Mouse (Mus musculus) hindbrain, embryonic 13.5 days (tissue): ENCODE results near the gene Cfl1. TPM values are rescaled to one million over a fixed set of nuclear protein-coding genes. Genes with fewer than 3 reads are reported as not detected.

Source experiments
- ATAC-seq: fragments of 200-750 bp; cut with Nextera tagmentation; 2 replicates; pipeline ENCODE4 v1.8.0; 2017; ENCODE audit warnings: moderate TSS enrichment; ENCODE audit not compliant: low FRiP score
- H3K27ac ChIP-seq: fragments of 300-500 bp; sonication (generic); 2 replicates; pipeline ENCODE4 v1.5.1; 2015; ENCODE audit warnings: inconsistent platforms, mild to moderate bottlenecking, moderate library complexity
- H3K27me3 ChIP-seq: fragments of 300-500 bp; sonication (generic); 2 replicates; pipeline ENCODE4 v1.6.1; 2015; ENCODE audit warnings: mild to moderate bottlenecking, inconsistent platforms
- H3K36me3 ChIP-seq: fragments of 300-500 bp; sonication (generic); 2 replicates; pipeline ENCODE4 v1.6.1; 2015; ENCODE audit warnings: mild to moderate bottlenecking, inconsistent platforms
- H3K4me1 ChIP-seq: fragments of 300-500 bp; sonication (generic); replicated peaks from 2 replicates; pipeline ENCODE4 v1.6.1; 2015; ENCODE audit warnings: inconsistent platforms
- H3K4me2 ChIP-seq: fragments of 300-500 bp; sonication (generic); 2 replicates; pipeline ENCODE4 v1.6.1; 2015; ENCODE audit warnings: inconsistent platforms, mild to moderate bottlenecking, moderate library complexity
- H3K4me3 ChIP-seq: fragments of 300-500 bp; sonication (generic); 2 replicates; pipeline ENCODE4 v1.5.1; 2015; ENCODE audit warnings: mild to moderate bottlenecking, inconsistent platforms
- H3K9ac ChIP-seq: fragments of 300-500 bp; sonication (generic); 2 replicates; pipeline ENCODE4 v1.6.1; 2015; ENCODE audit warnings: mild to moderate bottlenecking, inconsistent platforms
- H3K9me3 ChIP-seq: fragments of 300-500 bp; sonication (generic); 2 replicates; pipeline ENCODE4 v1.6.1; 2016; ENCODE audit warnings: inconsistent platforms
- WGBS: fragments of 180-500 bp; shearing (Covaris S2); methylation state at CpG from one replicate; pipeline ENCODE4 v1.1.7; 2015; 5-methylcytosine and 5-hydroxymethylcytosine counted together
- polyA plus RNA-seq: library from polyadenylated mRNA; unstranded; fragments of >200 nt; fragmentation: Nextera tagmentation; extraction: Ambion mirVana; gene quantifications from 2 replicates; pipeline ENCODE4 v1.2.1, GENCODE M21; 2015

The Cfl1 gene
- polyA plus RNA-seq, 1 experiment from 2014 or later: 3,676 TPM

GRCm38 (mm10) chr19:5456922-5457745, 33.1 kb upstream of the Cfl1 start:
- under 1% methylated on average over 68 of the region's 70 CpGs for WGBS
- Histone ChIP-seq H3K4me3 (peak overlapping the region; percentile 77), H3K9me3 (no peaks in the 10 kb centered on the region), H3K36me3 (peaks cover 10% of the 10 kb centered on the region), H3K27ac (peak overlapping the region; percentile 99), H3K4me2 (peak overlapping the region; percentile 96), H3K9ac (peak overlapping the region; percentile 95), H3K27me3 (peaks cover 11% of the 10 kb centered on the region), H3K4me1 (peaks cover 53% of the 10 kb centered on the region)
- ATAC-seq: peak; percentile 88

- Histone ChIP-seq H3K4me3 (peak within 1 kb of the TSS; percentile 77), H3K4me1 (peaks cover 53% of the 10 kb centered on the region), H3K4me2 (peak within 1 kb of the TSS; percentile 96), H3K36me3 (peaks cover 17% of the 10 kb centered on the region), H3K27me3 (peaks cover 11% of the 10 kb centered on the region), H3K9me3 (no peaks in the 10 kb centered on the region), H3K27ac (peak within 1 kb of the TSS; percentile 99), H3K9ac (peak within 1 kb of the TSS; percentile 95)
- peak; percentile 3 for ATAC-seq
- WGBS: 17% methylated on average over 14 of the region's 14 CpGs
Observed at GRCm38 (mm10) chr19:5457746-5458442, 32.4 kb upstream of the Cfl1 start, which contains the start of gene Ccdc85b. Ccdc85b (minus strand) TSS chr19:5457894.

- no peaks in the 10 kb centered on the region for H3K9me3 ChIP-seq
- peaks cover 61% of the 10 kb centered on the region for H3K4me1 ChIP-seq
Observed at GRCm38 (mm10) chr19:5459019-5459418, 31.2 kb upstream of the Cfl1 start.

GRCm38 (mm10) chr19:5459896-5460295, 30.4 kb upstream of the Cfl1 start:
- no peak for ATAC-seq
- Histone ChIP-seq H3K27me3 (peaks cover 11% of the 10 kb centered on the region), H3K4me3 (peak overlapping the region; percentile 75), H3K9ac (peak overlapping the region; percentile 84), H3K27ac (peak overlapping the region; percentile 84), H3K4me1 (peaks cover 62% of the 10 kb centered on the region), H3K36me3 (peaks cover 28% of the 10 kb centered on the region), H3K4me2 (peak overlapping the region; percentile 95), H3K9me3 (no peaks in the 10 kb centered on the region)
- WGBS: 26% methylated on average over 3 of the region's 3 CpGs

More at GRCm38 (mm10) chr19:5459019-5459418, 31.2 kb upstream of the Cfl1 start:
- H3K27me3 ChIP-seq: peaks cover 11% of the 10 kb centered on the region
- H3K4me3 ChIP-seq: no peak overlapping the region
- 70% methylated on average over 7 of the region's 7 CpGs for WGBS
- no peak overlapping the region for H3K27ac ChIP-seq
- no peak overlapping the region for H3K4me2 ChIP-seq
- ATAC-seq: no peak
- H3K9ac ChIP-seq: no peak overlapping the region
- H3K36me3 ChIP-seq: peaks cover 25% of the 10 kb centered on the region

- Histone ChIP-seq H3K27ac (peak within 1 kb of the TSS; percentile 84), H3K9ac (peak within 1 kb of the TSS; percentile 84), H3K4me3 (peak within 1 kb of the TSS; percentile 75), H3K27me3 (peaks cover 11% of the 10 kb centered on the region), H3K4me1 (peaks cover 60% of the 10 kb centered on the region), H3K4me2 (peak within 1 kb of the TSS; percentile 95), H3K9me3 (no peaks in the 10 kb centered on the region), H3K36me3 (peaks cover 34% of the 10 kb centered on the region)
- 0% methylated on average over 32 of the region's 32 CpGs for WGBS
- ATAC-seq: peak; percentile 52
Observed at GRCm38 (mm10) chr19:5460465-5460911, 29.8 kb upstream of the Cfl1 start, which contains the start of gene Fibp. Fibp (plus strand) TSS chr19:5460615.

- WGBS: 87% methylated on average over 6 of the region's 6 CpGs
- ATAC-seq: no peak
- H3K9ac ChIP-seq: peak overlapping the region; percentile 84
Observed at GRCm38 (mm10) chr19:5461411-5461810, 28.8 kb upstream of the Cfl1 start.

GRCm38 (mm10) chr19:5463212-5463611, 27.0 kb upstream of the Cfl1 start:
- Histone ChIP-seq H3K27ac (no peak overlapping the region; the same call in 1 of the 2 replicates), H3K36me3 (peaks cover 61% of the 10 kb centered on the region), H3K9ac (no peak overlapping the region), H3K4me1 (peaks cover 41% of the 10 kb centered on the region), H3K4me3 (no peak overlapping the region; the same call in 1 of the 2 replicates), H3K4me2 (no peak overlapping the region), H3K27me3 (peaks cover 11% of the 10 kb centered on the region), H3K9me3 (no peaks in the 10 kb centered on the region)
- 89% methylated on average over 9 of the region's 9 CpGs for WGBS
- no peak for ATAC-seq

More at GRCm38 (mm10) chr19:5461411-5461810, 28.8 kb upstream of the Cfl1 start:
- peak overlapping the region; percentile 75 for H3K4me3 ChIP-seq
- no peaks in the 10 kb centered on the region for H3K9me3 ChIP-seq
- H3K4me2 ChIP-seq: peak overlapping the region; percentile 95
- H3K27ac ChIP-seq: no peak overlapping the region
- H3K36me3 ChIP-seq: peaks cover 43% of the 10 kb centered on the region
- H3K27me3 ChIP-seq: peaks cover 11% of the 10 kb centered on the region
- H3K4me1 ChIP-seq: peaks cover 50% of the 10 kb centered on the region

GRCm38 (mm10) chr19:5463791-5464562, 26.3 kb upstream of the Cfl1 start:
- Histone ChIP-seq H3K36me3 (peaks cover 64% of the 10 kb centered on the region), H3K9ac (peak overlapping the region; percentile 76), H3K27me3 (peaks cover 5% of the 10 kb centered on the region), H3K27ac (peak overlapping the region; percentile 74), H3K4me3 (peak overlapping the region; percentile 37), H3K4me1 (peaks cover 40% of the 10 kb centered on the region), H3K4me2 (peak overlapping the region; percentile 60), H3K9me3 (no peaks in the 10 kb centered on the region)
- ATAC-seq: peak; percentile 43
- 38% methylated on average over 15 of the region's 15 CpGs for WGBS

GRCm38 (mm10) chr19:5465037-5465436, 25.2 kb upstream of the Cfl1 start:
- peaks cover 64% of the 10 kb centered on the region for H3K36me3 ChIP-seq
- H3K4me1 ChIP-seq: peaks cover 36% of the 10 kb centered on the region
- H3K9me3 ChIP-seq: no peaks in the 10 kb centered on the region
- H3K27ac ChIP-seq: no peak overlapping the region
- H3K4me2 ChIP-seq: no peak overlapping the region; the same call in 1 of the 2 replicates
- H3K9ac ChIP-seq: peak overlapping the region; percentile 76; the same call in 1 of the 2 replicates
- no peak overlapping the region for H3K4me3 ChIP-seq
- no peaks in the 10 kb centered on the region for H3K27me3 ChIP-seq
- WGBS: 95% methylated on average over 8 of the region's 8 CpGs
- no peak for ATAC-seq

GRCm38 (mm10) chr19:5466916-5467500, 23.2 kb upstream of the Cfl1 start:
- Histone ChIP-seq H3K36me3 (peaks cover 64% of the 10 kb centered on the region), H3K9me3 (no peaks in the 10 kb centered on the region), H3K27me3 (no peaks in the 10 kb centered on the region), H3K9ac (no peak overlapping the region), H3K4me1 (peaks cover 26% of the 10 kb centered on the region), H3K4me3 (no peak overlapping the region), H3K4me2 (no peak overlapping the region), H3K27ac (no peak overlapping the region)
- no peak for ATAC-seq
- 93% methylated on average over 6 of the region's 6 CpGs for WGBS

GRCm38 (mm10) chr19:5468374-5468773, 21.9 kb upstream of the Cfl1 start, which contains the start of gene Ctsw:
Ctsw (minus strand) TSS chr19:5468507.
- Histone ChIP-seq H3K4me1 (peaks cover 23% of the 10 kb centered on the region), H3K36me3 (peaks cover 51% of the 10 kb centered on the region), H3K27ac (no peak within 1 kb of the TSS), H3K9ac (no peak within 1 kb of the TSS; the same call in 1 of the 2 replicates), H3K27me3 (no peaks in the 10 kb centered on the region), H3K4me3 (no peak within 1 kb of the TSS), H3K9me3 (no peaks in the 10 kb centered on the region), H3K4me2 (no peak within 1 kb of the TSS)
- ATAC-seq: no peak
- whole genome bisulfite sequencing: 70% methylated on average over 5 of the region's 5 CpGs
